8 mouse cellular contexts compared by ENCODE assay signal in the genomic region with DNA sequence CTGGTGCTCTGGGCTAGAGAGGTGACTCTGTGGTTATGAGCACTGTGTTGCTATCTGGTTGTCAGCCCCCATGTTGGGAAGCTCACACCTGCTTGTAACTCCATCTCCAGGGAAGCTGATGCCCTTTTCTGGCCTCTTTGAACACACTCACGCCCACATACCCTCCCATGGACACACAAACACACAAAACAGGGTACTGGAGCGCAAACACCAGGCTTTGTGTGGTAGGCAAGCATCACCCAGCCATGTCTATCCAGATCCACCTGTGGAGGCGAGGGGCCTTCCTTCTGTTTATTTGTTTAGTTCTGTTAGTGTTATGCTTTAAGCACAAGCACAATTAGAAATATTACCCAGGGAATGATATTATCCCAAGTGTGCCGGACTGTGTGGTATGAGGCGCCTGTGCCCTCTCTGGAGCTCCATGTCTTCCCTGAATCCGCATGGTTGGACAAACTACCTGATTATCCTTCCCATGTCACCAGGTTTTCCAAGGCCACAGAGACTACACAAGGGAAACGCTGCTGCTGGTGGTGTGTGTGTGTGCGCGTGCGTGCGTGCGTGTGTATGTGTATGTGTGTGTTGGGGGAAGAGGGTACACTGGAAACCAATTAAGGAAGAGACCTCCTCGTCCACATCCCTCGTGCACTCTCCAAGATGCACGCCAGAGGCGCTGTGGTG. TPM values are rescaled to one million over a fixed set of nuclear protein-coding genes. Genes with fewer than 3 reads are reported as not detected.
DNase-seq lines count a peak whose midpoint lies in the region; ATAC-seq lines count a peak whose summit lies in the region.

No protein-coding gene starts in this region.

- peak overlapping the region; percentile 74 for H3K4me3 ChIP-seq in lung, embryonic 15.5 days
- peak overlapping the region; percentile 64 for H3K4me3 ChIP-seq in brown adipose tissue, adult 24 weeks (ENCODE audit: insufficient read depth, low read depth, low read length)
- H3K4me3 ChIP-seq in heart, embryonic 14.5 days (ENCODE audit: control insufficient read depth in 1 of 2, insufficient read depth in 1 of 2, low read depth in 1 of 2, low read length in 2 of 2) = peak overlapping the region; percentile 53 to 76
- H3K4me3 ChIP-seq in limb, embryonic 15.5 days = peak overlapping the region; percentile 66
- peak overlapping the region; percentile 49 for H3K4me3 ChIP-seq in neural tube, embryonic 15.5 days (replicated peaks)

- no peak for DNase-seq in lung, adult 18-20 months
- no peak for DNase-seq in ovary, postnatal 14 days (ENCODE audit: low spot score)
- DNase-seq in cerebellum, adult 9-11 months = no peak

- no peak; the same call in 1 of the 2 replicates for ATAC-seq in lung, embryonic 15.5 days (ENCODE audit: borderline replicate concordance, extremely low read depth, low FRiP score, low TSS enrichment)
- ATAC-seq in heart, embryonic 14.5 days (ENCODE audit: insufficient number of reproducible peaks, insufficient read depth, low FRiP score, low read depth) = no peak
- ATAC-seq in limb, embryonic 15.5 days (ENCODE audit: insufficient number of reproducible peaks, low FRiP score, low TSS enrichment, low read depth) = no peak
- ATAC-seq in neural tube, embryonic 15.5 days (ENCODE audit: low FRiP score) = peak; percentile 3; the same call in 1 of the 2 replicates

- H3K9me3 ChIP-seq in lung, embryonic 15.5 days = no peaks in the 10 kb centered on the region
- no peaks in the 10 kb centered on the region for H3K9me3 ChIP-seq in heart, embryonic 14.5 days (ENCODE audit: control insufficient read depth, low read length)
- H3K9me3 ChIP-seq in limb, embryonic 15.5 days = no peaks in the 10 kb centered on the region
- H3K9me3 ChIP-seq in neural tube, embryonic 15.5 days (replicated peaks) = no peaks in the 10 kb centered on the region

- WGBS in lung, embryonic 15.5 days = 27% methylated on average over 16 of the region's 16 CpGs
- WGBS in heart, embryonic 14.5 days = 32% methylated on average over 16 of the region's 16 CpGs
- WGBS in limb, embryonic 15.5 days = 29% methylated on average over 16 of the region's 16 CpGs
- WGBS in neural tube, embryonic 15.5 days = 31% methylated on average over 16 of the region's 16 CpGs

- H3K4me2 ChIP-seq in lung, embryonic 15.5 days = peak overlapping the region; percentile 78
- H3K4me2 ChIP-seq in heart, embryonic 14.5 days (ENCODE audit: low read length) = peak overlapping the region; percentile 89
- H3K4me2 ChIP-seq in limb, embryonic 15.5 days = peak overlapping the region; percentile 78
- peak overlapping the region; percentile 88 for H3K4me2 ChIP-seq in neural tube, embryonic 15.5 days

- peak overlapping the region; percentile 89 for H3K27ac ChIP-seq in lung, embryonic 15.5 days
- peak overlapping the region; percentile 30; the same call in 1 of the 2 replicates for H3K27ac ChIP-seq in brown adipose tissue, adult 24 weeks (replicated peaks; ENCODE audit: low read depth, low read length)
- peak overlapping the region; percentile 93 to 95 for H3K27ac ChIP-seq in heart, embryonic 14.5 days (replicated peaks in 1 of 2; ENCODE audit: control insufficient read depth in 1 of 2, insufficient read depth in 1 of 2, low read depth in 2 of 2, low read length in 2 of 2)
- peak overlapping the region; percentile 95 for H3K27ac ChIP-seq in limb, embryonic 15.5 days
- H3K27ac ChIP-seq in neural tube, embryonic 15.5 days (replicated peaks) = peak overlapping the region; percentile 77

- H3K27me3 ChIP-seq in lung, embryonic 15.5 days = no peaks in the 10 kb centered on the region
- H3K27me3 ChIP-seq in heart, embryonic 14.5 days (ENCODE audit: control insufficient read depth, insufficient read depth, low read length) = no peaks in the 10 kb centered on the region
- no peaks in the 10 kb centered on the region for H3K27me3 ChIP-seq in limb, embryonic 15.5 days
- no peaks in the 10 kb centered on the region for H3K27me3 ChIP-seq in neural tube, embryonic 15.5 days (replicated peaks)

- peaks cover 17% of the 10 kb centered on the region for H3K4me1 ChIP-seq in lung, embryonic 15.5 days
- H3K4me1 ChIP-seq in brown adipose tissue, adult 24 weeks (ENCODE audit: control insufficient read depth, insufficient read depth, insufficient read length, low read length) = peaks cover 9% of the 10 kb centered on the region; the same call in 1 of the 2 replicates
- peaks cover 12 to 25% of the 10 kb centered on the region in 2 experiments for H3K4me1 ChIP-seq in heart, embryonic 14.5 days (ENCODE audit: control insufficient read depth in 2 of 2, insufficient read depth in 2 of 2, low read length in 2 of 2)
- H3K4me1 ChIP-seq in limb, embryonic 15.5 days = peaks cover 26% of the 10 kb centered on the region
- H3K4me1 ChIP-seq in neural tube, embryonic 15.5 days = peaks cover 28% of the 10 kb centered on the region

- H3K9ac ChIP-seq in lung, embryonic 15.5 days = peak overlapping the region; percentile 78
- H3K9ac ChIP-seq in heart, embryonic 14.5 days (ENCODE audit: low read length) = peak overlapping the region; percentile 92
- H3K9ac ChIP-seq in limb, embryonic 15.5 days = no peak overlapping the region
- H3K9ac ChIP-seq in neural tube, embryonic 15.5 days (replicated peaks) = peak overlapping the region; percentile 59

- no peaks in the 10 kb centered on the region for H3K36me3 ChIP-seq in lung, embryonic 15.5 days
- no peaks in the 10 kb centered on the region for H3K36me3 ChIP-seq in heart, embryonic 14.5 days (ENCODE audit: control insufficient read depth, insufficient read depth, low read length)
- no peaks in the 10 kb centered on the region for H3K36me3 ChIP-seq in limb, embryonic 15.5 days
- peaks cover 3% of the 10 kb centered on the region; the same call in 1 of the 2 replicates for H3K36me3 ChIP-seq in neural tube, embryonic 15.5 days

RNA-seq across cellular contexts. Expression of gene Ston1, which starts 0.8 kb away (rescaled TPM):
- 6.6 and 8.4 TPM in 2 replicates for polyA plus RNA-seq in lung, embryonic 15.5 days (2015; fragmentation: Nextera tagmentation; extraction: Ambion mirVana)
- polyA plus RNA-seq in brown adipose tissue, adult 24 weeks (2012; ENCODE audit: insufficient read depth, insufficient read length, missing spikeins) = 7.0 and 12.5 TPM in 2 replicates
- 8.5 and 10.2 TPM in 2 replicates for polyA plus RNA-seq in heart, embryonic 14.5 days (2014; fragmentation: Nextera tagmentation; extraction: Ambion mirVana)
- polyA plus RNA-seq in limb, embryonic 15.5 days (2015; fragmentation: Nextera tagmentation; extraction: Ambion mirVana) = 8.6 TPM in 2 replicates
- polyA plus RNA-seq in neural tube, embryonic 15.5 days (2015; fragmentation: Nextera tagmentation; extraction: Ambion mirVana) = 1.0 and 2.6 TPM in 2 replicates

Comparison
In these comparisons a context has a peak if more than half of its experiments do, and no peak if none do; other contexts are left out.
1. H3K27ac ChIP-seq: peak in every context shown above with its lines; median percentile 95 in limb, embryonic 15.5 days; 94 in heart, embryonic 14.5 days; 89 in lung, embryonic 15.5 days; 77 in neural tube, embryonic 15.5 days; 30 in brown adipose tissue, adult 24 weeks.